Mouse (Mus musculus) thymus, adult 2 months (tissue): ENCODE results near the gene Dagla. TPM values are rescaled to one million over a fixed set of nuclear protein-coding genes. Genes with fewer than 3 reads are reported as not detected.

Experiments
- DNase-seq: peaks from one replicate; pipeline ENCODE4 v3.0.0; 2021
- H3K27ac ChIP-seq: fragments of 200-500 bp; 2 replicates; pipeline ENCODE4 v1.5.1; 2012; ENCODE audit warnings: low read length, control low read depth; ENCODE audit not compliant: control insufficient read depth, insufficient read depth
- H3K27me3 ChIP-seq: fragments of 200-500 bp; 2 replicates; pipeline ENCODE4 v1.6.1; 2012; ENCODE audit warnings: mild to moderate bottlenecking, low read length, moderate library complexity, mixed read lengths; ENCODE audit not compliant: control insufficient read depth, insufficient read depth
- H3K36me3 ChIP-seq: fragments of 200-500 bp; 2 replicates; pipeline ENCODE4 v1.6.1; 2012; ENCODE audit warnings: mild to moderate bottlenecking, low read length, moderate library complexity; ENCODE audit not compliant: control insufficient read depth, insufficient read depth
- H3K4me1 ChIP-seq: fragments of 200-500 bp; replicated peaks from 2 replicates; pipeline ENCODE4 v1.6.1; 2012; ENCODE audit warnings: low read length; ENCODE audit not compliant: control insufficient read depth, insufficient read depth
- H3K4me3 ChIP-seq: fragments of 200-500 bp; 2 replicates; pipeline ENCODE4 v1.5.1; 2012; ENCODE audit warnings: mild to moderate bottlenecking, low read length, control low read depth, moderate library complexity; ENCODE audit not compliant: control insufficient read depth, insufficient read depth
- CTCF ChIP-seq: fragments of 200-500 bp; IDR thresholded peaks from 2 replicates; pipeline ENCODE4 v1.5.1; 2012; ENCODE audit warnings: mild to moderate bottlenecking, control low read depth, low read length, moderate library complexity, borderline replicate concordance; ENCODE audit not compliant: control insufficient read depth, poor library complexity, insufficient read depth; ENCODE audit errors: extremely low read depth
- POLR2A ChIP-seq: fragments of 200-500 bp; IDR thresholded peaks from 2 replicates; pipeline ENCODE4 v1.6.1; 2012; ENCODE audit warnings: mild to moderate bottlenecking, low read length, control low read depth, moderate library complexity; ENCODE audit not compliant: control insufficient read depth, poor library complexity, insufficient read depth; ENCODE audit errors: extremely low read depth
- WGBS: fragments of 180-500 bp; shearing (Covaris S2); methylation state at CpG from one replicate; pipeline ENCODE4 v1.1.7; 2018; 5-methylcytosine and 5-hydroxymethylcytosine counted together
- polyA plus RNA-seq: library from polyadenylated mRNA; depleted of rRNA; stranded (reverse); fragments of >200 nt; gene quantifications from 2 replicates; pipeline ENCODE4 v1.2.3, GENCODE M21; 2012

Gene Dagla
- polyA plus RNA-seq, 1 experiment, result 3.0 TPM

DNA sequence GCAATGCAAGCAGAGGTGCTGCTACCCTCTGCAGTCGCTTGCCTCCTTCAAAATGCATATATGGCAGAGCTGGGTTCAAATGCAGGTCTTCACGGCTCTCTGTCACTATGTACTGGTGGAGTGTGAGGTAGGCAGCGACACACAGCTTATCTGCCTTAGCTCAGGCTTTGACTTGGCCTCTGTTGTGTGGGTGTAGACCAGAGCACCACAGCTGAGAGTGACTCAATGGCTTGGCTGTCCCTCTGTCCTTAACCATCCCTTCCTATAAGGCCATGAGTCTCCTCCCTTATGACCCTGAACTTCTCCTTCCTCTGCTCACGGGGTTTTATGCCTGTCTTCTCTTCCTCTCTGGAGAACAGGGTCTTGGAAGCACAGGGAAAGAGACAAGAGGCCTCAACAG, 93.8 kb downstream of the Dagla start:
- Histone ChIP-seq H3K4me3 (no peak overlapping the region), H3K4me1 (no peaks in the 10 kb centered on the region), H3K27ac (no peak overlapping the region), H3K36me3 (peaks cover 9% of the 10 kb centered on the region; the same call in 1 of the 2 replicates), H3K27me3 (no peaks in the 10 kb centered on the region)
- no peak for TF ChIP-seq CTCF
- TF ChIP-seq POLR2A, result no peak
- 89% methylated on average over 4 of the region's 4 CpGs for WGBS
- DNase-seq, result no peak

DNA sequence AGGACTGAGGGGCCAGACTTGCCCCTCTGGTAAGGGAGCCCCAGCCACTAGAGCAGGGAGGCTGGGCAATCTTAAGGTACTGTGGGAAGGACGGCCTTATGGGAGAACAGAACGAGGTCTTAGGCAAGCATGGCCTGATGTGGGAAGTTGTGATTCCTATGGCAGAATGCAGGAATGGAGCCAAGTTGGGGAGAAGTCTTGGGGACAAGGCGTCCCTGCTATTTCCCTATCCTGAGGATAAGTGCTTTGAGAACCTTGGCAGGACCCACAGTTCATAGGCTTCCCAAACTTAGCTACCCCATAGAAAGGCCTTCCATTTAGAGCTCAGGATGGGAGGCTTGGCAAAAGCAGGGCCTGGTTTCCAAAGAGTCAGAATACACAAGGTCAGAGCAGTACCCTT, 95.8 kb downstream of the Dagla start:
- no peak overlapping the region for H3K27ac ChIP-seq
- H3K36me3 ChIP-seq, result peaks cover 9% of the 10 kb centered on the region; the same call in 1 of the 2 replicates
- H3K4me1 ChIP-seq, result no peaks in the 10 kb centered on the region
- WGBS, result 96% methylated on average over 3 of the region's 3 CpGs
- no peaks in the 10 kb centered on the region for H3K27me3 ChIP-seq
- no peak overlapping the region for H3K4me3 ChIP-seq
- DNase-seq, result no peak
- TF ChIP-seq CTCF, result no peak

DNA sequence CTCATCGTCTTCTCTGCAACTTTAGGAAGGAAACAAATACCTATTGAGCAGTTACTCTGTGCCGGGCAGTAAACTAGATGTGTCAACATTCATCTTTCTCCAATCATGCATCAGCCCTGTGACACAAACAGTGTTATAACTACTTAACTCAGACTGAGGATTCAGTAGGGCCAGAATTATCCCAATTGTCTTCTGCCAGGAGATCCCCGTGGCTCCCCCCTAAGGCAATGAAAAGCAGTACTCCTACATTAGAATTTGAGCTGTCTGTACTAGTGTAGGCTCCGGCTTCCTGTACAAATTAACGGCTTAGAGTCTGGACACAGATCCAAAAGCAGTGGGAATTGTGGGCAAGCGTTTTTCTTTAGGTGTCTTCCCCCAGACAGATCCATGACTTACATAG, 99.6 kb downstream of the Dagla start:
- H3K27ac ChIP-seq, result no peak overlapping the region
- no peak overlapping the region for H3K4me3 ChIP-seq
- peaks cover 13% of the 10 kb centered on the region; the same call in 1 of the 2 replicates for H3K36me3 ChIP-seq
- peaks cover 3% of the 10 kb centered on the region; the same call in 1 of the 2 replicates for H3K4me1 ChIP-seq
- no peak for TF ChIP-seq CTCF
- TF ChIP-seq POLR2A, result no peak
- H3K27me3 ChIP-seq, result no peaks in the 10 kb centered on the region
- no peak for DNase-seq
- 78% methylated on average over 6 of the region's 6 CpGs for WGBS

DNA sequence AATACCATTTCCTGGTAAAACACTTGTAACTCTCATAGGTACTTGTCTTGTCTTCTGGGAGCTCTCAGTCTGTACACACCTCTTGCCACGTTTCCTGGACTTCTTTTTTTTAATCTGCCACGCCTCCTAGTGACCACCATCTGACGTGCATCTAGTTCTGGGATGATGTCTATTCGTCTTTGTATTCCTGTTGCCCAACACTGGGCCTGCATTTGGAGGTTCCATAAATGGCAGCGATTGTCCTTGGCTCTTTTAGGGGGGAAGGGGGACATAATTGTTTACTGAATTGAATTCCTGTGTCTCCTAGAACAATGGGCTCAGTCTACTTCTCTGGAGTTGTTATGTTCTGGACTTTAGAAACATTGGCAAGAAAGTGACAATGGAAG, 100.1 kb downstream of the Dagla start:
- Histone ChIP-seq H3K4me1 (peaks cover 3% of the 10 kb centered on the region; the same call in 1 of the 2 replicates), H3K27ac (no peak overlapping the region), H3K4me3 (no peak overlapping the region), H3K36me3 (peaks cover 17% of the 10 kb centered on the region), H3K27me3 (no peaks in the 10 kb centered on the region)
- peak; percentile 34 for DNase-seq
- TF ChIP-seq POLR2A, result no peak
- TF ChIP-seq CTCF, result no peak
- WGBS, result 2% methylated on average over 5 of the region's 5 CpGs

DNA sequence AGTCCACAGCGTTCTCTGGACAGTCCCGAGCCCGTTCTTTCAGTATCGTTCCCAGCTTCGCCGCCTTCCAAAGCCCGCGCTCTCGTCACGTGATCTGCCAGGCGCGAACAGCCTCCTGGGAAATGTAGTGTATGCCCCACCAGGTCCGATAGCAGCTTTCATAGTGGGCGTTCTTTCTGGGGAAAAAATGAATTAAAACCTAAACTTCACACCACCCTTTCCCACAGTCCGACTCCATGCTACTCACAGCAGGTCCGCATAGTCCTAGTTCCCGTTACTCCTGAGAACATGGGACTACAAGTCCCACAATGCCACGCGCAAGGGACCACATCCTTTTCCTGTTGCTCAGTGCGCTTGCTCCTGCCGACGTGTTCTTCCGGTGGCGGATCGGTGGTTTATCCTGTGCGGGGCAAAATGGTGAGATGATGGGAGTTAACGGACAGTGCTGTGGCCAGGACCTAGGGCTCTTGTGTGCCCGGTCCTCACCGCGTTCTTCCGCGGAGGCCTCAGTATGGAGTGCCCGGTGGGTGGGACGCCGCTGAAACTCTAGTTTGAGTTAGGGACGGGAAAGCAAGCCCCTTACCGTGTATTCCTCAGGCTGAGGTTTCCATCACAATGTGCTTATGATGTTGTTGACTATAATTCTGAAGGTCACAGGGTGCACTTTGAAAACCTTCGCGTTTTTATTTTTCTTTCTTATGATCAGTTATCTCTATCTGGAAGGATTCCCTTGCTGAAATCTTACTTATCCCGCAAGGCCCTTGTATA, 100.6 kb downstream of the Dagla start, which contains the start of the genes Tmem258 and Fen1:
Gene Tmem258, plus strand, starts transcription at position 167 of the 768 bp plus-strand sequence.
Gene Fen1, minus strand, starts transcription at position 322 of the 768 bp plus-strand sequence.
- under 1% methylated on average over 40 of the region's 40 CpGs for WGBS
- TF ChIP-seq POLR2A (peak; percentile 38), CTCF (no peak)
- Histone ChIP-seq H3K4me1 (peaks cover 3% of the 10 kb centered on the region; the same call in 1 of the 2 replicates), H3K27me3 (no peaks in the 10 kb centered on the region), H3K4me3 (peak within 1 kb of the TSS; percentile 79), H3K36me3 (peaks cover 20% of the 10 kb centered on the region), H3K27ac (peak within 1 kb of the TSS; percentile 49)
- DNase-seq, result peak; percentile 93

DNA sequence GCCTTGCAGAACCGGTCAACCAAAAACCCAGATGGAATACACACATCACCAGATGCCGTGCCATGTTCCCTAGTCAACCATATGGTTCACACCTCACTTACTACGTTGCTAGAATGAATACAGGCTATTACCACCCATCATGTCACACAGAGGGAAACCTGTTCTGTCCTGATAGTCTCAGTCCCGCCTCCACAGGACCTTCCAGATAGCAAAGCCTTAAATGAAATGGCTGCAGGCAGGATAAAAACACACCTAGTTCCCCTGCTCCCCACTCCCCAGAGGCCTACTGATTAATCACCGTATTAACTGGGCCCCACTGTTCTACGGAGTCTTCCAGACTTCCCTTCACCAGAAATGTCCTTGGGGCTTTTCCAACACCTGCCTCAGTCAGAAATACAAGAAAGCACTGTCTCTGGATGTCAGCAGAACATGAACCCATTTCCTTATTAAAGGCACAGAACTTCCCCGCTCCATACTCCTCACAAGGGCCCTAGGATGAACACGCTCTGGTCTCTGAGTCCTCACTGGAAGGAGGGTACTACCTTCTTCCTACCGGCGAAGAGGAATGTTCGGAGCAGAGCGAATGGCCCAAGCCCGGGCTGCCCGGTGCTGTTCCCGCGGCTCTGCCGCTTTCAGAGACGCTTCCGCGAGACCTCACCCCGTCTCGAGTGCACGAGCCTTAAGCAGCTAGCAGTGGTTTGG, 101.4 kb downstream of the Dagla start:
- DNase-seq, result no peak
- Histone ChIP-seq H3K4me1 (peaks cover 3% of the 10 kb centered on the region; the same call in 1 of the 2 replicates), H3K27ac (no peak overlapping the region), H3K36me3 (peaks cover 20% of the 10 kb centered on the region), H3K27me3 (no peaks in the 10 kb centered on the region), H3K4me3 (peak overlapping the region; percentile 79)
- no peak for TF ChIP-seq CTCF
- no peak; the same call in 1 of the 2 replicates for TF ChIP-seq POLR2A
- 2% methylated on average over 23 of the region's 23 CpGs for whole genome bisulfite sequencing
